Mouse (Mus musculus) heart, embryonic 10.5 days (tissue): ENCODE data around the gene Cyp2d22. TPM values are rescaled to one million over a fixed set of nuclear protein-coding genes. Genes with fewer than 3 reads are reported as not detected.
A peak's percentile ranks its signal among the peaks of the same experiment; 100 is the strongest.

Experiments
- DNase-seq: peaks from one replicate; pipeline ENCODE4 v3.0.0-alpha.2; 2017; ENCODE audit warnings: low spot score
- H3K27ac ChIP-seq: fragments of 300-500 bp; sonication (generic); 2 replicates; pipeline ENCODE4 v1.5.1; 2016; ENCODE audit warnings: mild to moderate bottlenecking
- H3K27me3 ChIP-seq: fragments of 300-500 bp; sonication (generic); 2 replicates; pipeline ENCODE4 v1.6.1; 2016; ENCODE audit warnings: mild to moderate bottlenecking; ENCODE audit not compliant: poor library complexity, insufficient read depth, severe bottlenecking
- H3K36me3 ChIP-seq: fragments of 300-500 bp; sonication (generic); 2 replicates; pipeline ENCODE4 v1.6.1; 2016; ENCODE audit warnings: mild to moderate bottlenecking, moderate library complexity
- H3K4me1 ChIP-seq: fragments of 300-500 bp; sonication (generic); 2 replicates; pipeline ENCODE4 v1.6.1; 2016; ENCODE audit warnings: mild to moderate bottlenecking
- H3K4me3 ChIP-seq: fragments of 300-500 bp; sonication (generic); 2 replicates; pipeline ENCODE4 v1.5.1; 2016; ENCODE audit warnings: mild to moderate bottlenecking, moderate library complexity
- H3K9me3 ChIP-seq: fragments of 300-500 bp; sonication (generic); 2 replicates; pipeline ENCODE4 v1.6.1; 2016; ENCODE audit warnings: mild to moderate bottlenecking, moderate library complexity
- WGBS: fragments of 180-500 bp; shearing (Covaris S2); methylation state at CpG from one replicate; pipeline ENCODE4 v1.1.7; 2016; 5-methylcytosine and 5-hydroxymethylcytosine counted together
- polyA plus RNA-seq: library from polyadenylated mRNA; unstranded; fragments of >200 nt; fragmentation: Nextera tagmentation; extraction: Ambion mirVana; gene quantifications from 2 replicates; pipeline ENCODE4 v1.2.1, GENCODE M21; 2016

Cyp2d22 gene
- polyA plus RNA-seq = 3.2 and 3.9 TPM in 2 replicates

GRCm38 (mm10) chr15:82379871-82380713 is at the start of gene Cyp2d22:
Gene Cyp2d22, minus strand, starts transcription at chr15:82380260.
- DNase-seq = no peak
- H3K36me3 ChIP-seq = no peaks in the 10 kb centered on the region
- peak within 1 kb of the TSS; percentile 65 for H3K4me3 ChIP-seq
- 0 out of 2 replicates have a peak, but pooled peaks cover 3% of the 10 kb centered on the region for H3K27me3 ChIP-seq
- no peaks in the 10 kb centered on the region for H3K9me3 ChIP-seq
- H3K4me1 ChIP-seq = peaks cover 33% of the 10 kb centered on the region
- H3K27ac ChIP-seq = peak within 1 kb of the TSS; percentile 89
- 1% methylated on average over 19 of the region's 24 CpGs for WGBS

GRCm38 (mm10) chr15:82423471-82423870 is 43.4 kb upstream of the Cyp2d22 start:
- no peak overlapping the region for H3K27ac ChIP-seq
- WGBS = 78% methylated on average over 3 of the region's 3 CpGs
- H3K9me3 ChIP-seq = no peaks in the 10 kb centered on the region

GRCm38 (mm10) chr15:82422935-82423334 is 42.9 kb upstream of the Cyp2d22 start:
- H3K36me3 ChIP-seq = no peaks in the 10 kb centered on the region
- no peak overlapping the region for H3K4me3 ChIP-seq
- H3K9me3 ChIP-seq = no peaks in the 10 kb centered on the region
- 77% methylated on average over 4 of the region's 4 CpGs for WGBS
- H3K27me3 ChIP-seq = no peaks in the 10 kb centered on the region
- no peaks in the 10 kb centered on the region for H3K4me1 ChIP-seq
- no peak overlapping the region for H3K27ac ChIP-seq
- no peak for DNase-seq

More at GRCm38 (mm10) chr15:82423471-82423870, 43.4 kb upstream of the Cyp2d22 start:
- no peaks in the 10 kb centered on the region for H3K4me1 ChIP-seq
- no peaks in the 10 kb centered on the region for H3K36me3 ChIP-seq
- no peak overlapping the region for H3K4me3 ChIP-seq
- H3K27me3 ChIP-seq = no peaks in the 10 kb centered on the region
- DNase-seq = peak; percentile 42

- Histone ChIP-seq H3K27ac (no peak overlapping the region), H3K27me3 (no peaks in the 10 kb centered on the region), H3K9me3 (no peaks in the 10 kb centered on the region), H3K4me1 (peaks cover 8% of the 10 kb centered on the region), H3K4me3 (no peak overlapping the region), H3K36me3 (no peaks in the 10 kb centered on the region)
- DNase-seq = peak; percentile 6
- WGBS = 89% methylated on average over 1 of the region's 1 CpGs
Observed at GRCm38 (mm10) chr15:82418616-82419015, 38.6 kb upstream of the Cyp2d22 start.

- H3K4me3 ChIP-seq = peak overlapping the region; percentile 40
- DNase-seq = peak; percentile 89
- no peaks in the 10 kb centered on the region for H3K36me3 ChIP-seq
- peak overlapping the region; percentile 67; the same call in 1 of the 2 replicates for H3K27ac ChIP-seq
- H3K4me1 ChIP-seq = peaks cover 8% of the 10 kb centered on the region
- H3K27me3 ChIP-seq = no peaks in the 10 kb centered on the region
- no peaks in the 10 kb centered on the region for H3K9me3 ChIP-seq
- 25% methylated on average over 16 of the region's 16 CpGs for WGBS
Observed at GRCm38 (mm10) chr15:82416797-82417789, 37.0 kb upstream of the Cyp2d22 start.

GRCm38 (mm10) chr15:82407536-82407935 is 27.5 kb upstream of the Cyp2d22 start:
- peak; percentile 64 for DNase-seq

GRCm38 (mm10) chr15:82406981-82407380 is 26.9 kb upstream of the Cyp2d22 start, which contains the start of gene Cyp2d10:
Gene Cyp2d10, minus strand, starts transcription at chr15:82407195.
- peak; percentile 25 for DNase-seq
- 92% methylated on average over 6 of the region's 6 CpGs for WGBS
- Histone ChIP-seq H3K4me1 (no peaks in the 10 kb centered on the region), H3K27me3 (no peaks in the 10 kb centered on the region), H3K9me3 (no peaks in the 10 kb centered on the region), H3K4me3 (no peak within 1 kb of the TSS), H3K36me3 (no peaks in the 10 kb centered on the region), H3K27ac (no peak within 1 kb of the TSS)

More at GRCm38 (mm10) chr15:82407536-82407935, 27.5 kb upstream of the Cyp2d22 start:
- Histone ChIP-seq H3K36me3 (no peaks in the 10 kb centered on the region), H3K9me3 (no peaks in the 10 kb centered on the region), H3K27me3 (no peaks in the 10 kb centered on the region), H3K4me1 (no peaks in the 10 kb centered on the region), H3K4me3 (no peak overlapping the region), H3K27ac (no peak overlapping the region)
- 82% methylated on average over 4 of the region's 4 CpGs for WGBS

GRCm38 (mm10) chr15:82404163-82404562 is 24.1 kb upstream of the Cyp2d22 start:
- DNase-seq = peak; percentile 46
- no peaks in the 10 kb centered on the region for H3K27me3 ChIP-seq
- 78% methylated on average over 3 of the region's 3 CpGs for WGBS

GRCm38 (mm10) chr15:82403606-82404005 is 23.5 kb upstream of the Cyp2d22 start:
- peak; percentile 36 for DNase-seq
- Histone ChIP-seq H3K36me3 (no peaks in the 10 kb centered on the region), H3K27ac (no peak overlapping the region), H3K4me1 (no peaks in the 10 kb centered on the region), H3K9me3 (no peaks in the 10 kb centered on the region), H3K4me3 (no peak overlapping the region), H3K27me3 (no peaks in the 10 kb centered on the region)
- WGBS = 92% methylated on average over 9 of the region's 9 CpGs

More at GRCm38 (mm10) chr15:82404163-82404562, 24.1 kb upstream of the Cyp2d22 start:
- no peak overlapping the region for H3K4me3 ChIP-seq
- H3K9me3 ChIP-seq = no peaks in the 10 kb centered on the region
- no peak overlapping the region for H3K27ac ChIP-seq
- H3K4me1 ChIP-seq = no peaks in the 10 kb centered on the region
- no peaks in the 10 kb centered on the region for H3K36me3 ChIP-seq

GRCm38 (mm10) chr15:82402741-82403140 is 22.7 kb upstream of the Cyp2d22 start:
- DNase-seq = peak; percentile 71
- H3K4me1 ChIP-seq = no peaks in the 10 kb centered on the region
- H3K27me3 ChIP-seq = no peaks in the 10 kb centered on the region
- no peaks in the 10 kb centered on the region for H3K36me3 ChIP-seq
- 82% methylated on average over 6 of the region's 6 CpGs for WGBS
- H3K27ac ChIP-seq = no peak overlapping the region
- no peaks in the 10 kb centered on the region for H3K9me3 ChIP-seq
- no peak overlapping the region for H3K4me3 ChIP-seq

GRCm38 (mm10) chr15:82402106-82402505 is 22.0 kb upstream of the Cyp2d22 start:
- Histone ChIP-seq H3K27ac (no peak overlapping the region), H3K27me3 (no peaks in the 10 kb centered on the region), H3K4me1 (no peaks in the 10 kb centered on the region), H3K9me3 (no peaks in the 10 kb centered on the region), H3K4me3 (no peak overlapping the region), H3K36me3 (no peaks in the 10 kb centered on the region)
- DNase-seq = peak; percentile 65

- H3K27me3 ChIP-seq = no peaks in the 10 kb centered on the region
- DNase-seq = peak; percentile 25
- H3K4me3 ChIP-seq = no peak overlapping the region
- H3K27ac ChIP-seq = no peak overlapping the region
- H3K9me3 ChIP-seq = no peaks in the 10 kb centered on the region
- H3K36me3 ChIP-seq = no peaks in the 10 kb centered on the region
- no peaks in the 10 kb centered on the region for H3K4me1 ChIP-seq
- WGBS = 78% methylated on average over 2 of the region's 2 CpGs
Observed at GRCm38 (mm10) chr15:82401516-82401915, 21.5 kb upstream of the Cyp2d22 start.
